Mouse (Mus musculus): ENCODE results near the gene Ppp2r1a. TPM values are rescaled to one million over a fixed set of nuclear protein-coding genes. Genes with fewer than 3 reads are reported as not detected.
A peak's percentile ranks its signal among the peaks of the same experiment; 100 is the strongest.

Ppp2r1a gene
- polyA plus RNA-seq (2015; fragmentation: Nextera tagmentation; extraction: Ambion mirVana): 111 and 115 TPM in 2 replicates

DNA sequence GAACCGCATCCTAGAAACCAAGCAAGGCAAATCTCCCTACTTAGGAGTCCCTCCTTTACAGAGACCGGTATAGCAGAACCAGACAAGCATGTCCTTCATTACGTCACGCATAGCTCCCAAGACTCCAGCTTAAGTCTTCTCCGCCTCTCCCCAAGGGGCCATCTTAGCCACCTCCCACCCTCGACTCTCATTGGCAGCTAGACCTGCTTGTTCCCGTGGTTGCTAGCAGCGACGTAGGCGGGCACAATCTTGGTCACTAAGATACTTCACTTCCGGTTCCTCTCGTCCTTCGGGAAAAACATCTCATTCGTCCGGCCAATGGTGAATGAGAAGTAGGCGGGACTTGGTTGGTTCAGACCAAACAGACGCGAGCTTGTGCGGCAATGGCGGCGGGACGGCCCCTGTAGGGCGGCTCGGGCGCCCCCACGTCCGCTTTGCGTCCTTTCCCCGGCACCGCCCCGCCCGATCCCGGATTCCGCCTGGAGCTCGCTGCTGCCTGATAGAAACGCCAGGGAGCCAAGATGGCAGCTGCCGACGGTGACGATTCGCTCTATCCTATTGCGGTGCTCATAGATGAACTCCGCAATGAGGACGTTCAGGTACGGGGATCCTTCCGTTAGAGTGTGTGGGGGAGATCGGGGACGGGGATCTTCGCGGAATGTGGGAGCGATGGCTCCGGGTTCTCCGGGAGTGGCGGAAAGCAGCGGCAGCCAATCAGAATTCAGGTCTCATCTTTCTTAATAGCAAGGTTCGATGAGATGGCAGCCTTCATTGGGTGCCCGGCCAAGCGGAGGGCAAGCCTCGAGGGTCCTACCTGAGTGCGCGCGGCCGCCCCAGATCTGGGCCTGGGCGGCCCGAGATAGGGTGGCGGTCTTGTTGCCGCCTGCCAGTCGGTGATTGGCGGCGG is at the start of gene Ppp2r1a:
Gene Ppp2r1a (plus strand): TSS at position 327 of the 907 bp plus-strand sequence.
- WGBS (ENCODE audit: insufficient replicate concordance): under 1% methylated on average over 69 of the region's 69 CpGs
- Histone ChIP-seq H3K4me2 (peak within 1 kb of the TSS; percentile 91), H3K9me3 (replicated peaks) (no peaks in the 10 kb centered on the region), H3K9ac (peak within 1 kb of the TSS; percentile 87), H3K36me3 (no peaks in the 10 kb centered on the region), H3K27ac (peak within 1 kb of the TSS; percentile 92), H3K4me1 (replicated peaks) (peaks cover 34% of the 10 kb centered on the region), H3K27me3 (no peaks in the 10 kb centered on the region), H3K4me3 (replicated peaks) (peak within 1 kb of the TSS; percentile 86)
- DNase-seq: peak; percentile 98
- peak; percentile 97 for ATAC-seq (ENCODE audit: low read depth)

DNA sequence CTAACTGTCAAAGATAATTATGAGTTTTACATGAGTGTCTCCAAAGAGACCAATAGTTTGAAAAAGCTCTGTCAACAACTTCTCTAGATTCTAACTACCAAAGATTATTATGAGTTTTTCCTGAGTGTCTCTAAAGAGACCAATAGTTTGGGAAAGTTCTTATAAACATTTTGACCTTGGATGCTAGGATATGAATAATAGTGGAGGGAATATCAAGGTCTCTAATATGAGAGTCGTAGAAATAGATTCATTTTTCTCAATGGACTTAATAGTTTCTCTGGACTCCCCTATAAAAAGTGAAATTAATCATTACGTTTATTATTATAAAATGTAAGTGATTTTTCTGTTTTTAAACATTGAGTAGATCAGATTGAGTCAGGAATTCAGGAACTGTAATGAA is 40.1 kb upstream of the Ppp2r1a start, which contains the start of gene Vmn1r231:
Gene Vmn1r231 (minus strand): TSS at position 101 of the 400 bp plus-strand sequence.
- H3K4me2 ChIP-seq: no peak within 1 kb of the TSS
- H3K9me3 ChIP-seq (replicated peaks): no peaks in the 10 kb centered on the region
- no peak within 1 kb of the TSS for H3K4me3 ChIP-seq (replicated peaks)
- DNase-seq (no peak), ATAC-seq (ENCODE audit: low read depth) (no peak)
- H3K9ac ChIP-seq: no peak within 1 kb of the TSS
- no peaks in the 10 kb centered on the region for H3K27me3 ChIP-seq
- WGBS (ENCODE audit: insufficient replicate concordance): 33% methylated on average over 2 of the region's 2 CpGs
- H3K36me3 ChIP-seq: no peaks in the 10 kb centered on the region
- no peak within 1 kb of the TSS for H3K27ac ChIP-seq
- H3K4me1 ChIP-seq (replicated peaks): no peaks in the 10 kb centered on the region

DNA sequence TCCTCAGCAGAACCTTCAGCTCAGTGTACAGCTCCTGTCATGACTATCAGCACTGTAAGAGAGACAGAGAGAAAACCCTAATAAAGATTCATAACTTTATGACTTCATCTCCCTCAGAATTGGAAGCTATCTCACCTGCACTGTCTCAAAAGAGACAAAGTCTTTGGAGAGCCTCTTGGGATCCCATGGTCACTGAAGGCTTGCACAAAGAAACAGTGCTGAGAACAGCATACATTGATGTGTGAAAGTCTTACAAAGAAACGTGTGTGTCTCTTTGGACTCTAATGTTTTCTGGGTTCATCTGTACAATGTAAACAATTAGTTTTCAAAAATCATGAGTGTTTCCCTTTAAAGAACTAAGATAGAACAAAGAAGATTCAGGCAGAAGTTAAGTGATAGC is 25.5 kb upstream of the Ppp2r1a start, which contains the start of gene Vmn1r232:
Gene Vmn1r232 (minus strand): TSS at position 101 of the 400 bp plus-strand sequence.
- no peak within 1 kb of the TSS for H3K9ac ChIP-seq
- no peaks in the 10 kb centered on the region for H3K27me3 ChIP-seq
- no peak within 1 kb of the TSS for H3K4me3 ChIP-seq (replicated peaks)
- no peak for DNase-seq
- WGBS (ENCODE audit: insufficient replicate concordance): 40% methylated on average over 1 of the region's 1 CpGs
- no peak for ATAC-seq (ENCODE audit: low read depth)
- H3K27ac ChIP-seq: no peak within 1 kb of the TSS
- H3K4me2 ChIP-seq: no peak within 1 kb of the TSS
- no peaks in the 10 kb centered on the region for H3K4me1 ChIP-seq (replicated peaks)
- no peaks in the 10 kb centered on the region for H3K36me3 ChIP-seq
- no peaks in the 10 kb centered on the region for H3K9me3 ChIP-seq (replicated peaks)

DNA sequence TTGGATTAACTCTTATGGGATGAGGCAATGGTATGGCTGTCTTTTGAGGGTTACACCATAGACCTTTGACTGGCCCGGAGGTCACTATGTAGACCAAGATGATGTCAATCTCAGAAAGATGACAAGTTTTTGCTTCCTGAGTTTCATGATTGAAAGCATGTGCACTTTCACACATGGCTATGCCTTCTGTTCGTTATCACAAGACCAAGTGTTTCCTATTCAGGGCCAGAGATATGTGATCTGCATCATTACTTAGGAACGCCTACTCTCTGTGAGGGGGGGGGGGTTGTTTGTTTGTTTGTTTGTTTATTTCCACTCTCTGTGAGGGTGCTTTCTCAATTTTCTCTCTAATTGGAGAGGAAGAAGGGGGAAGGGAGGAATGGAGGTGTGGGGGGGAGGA is 885 bp upstream of the Ppp2r1a start:
- peaks cover 34% of the 10 kb centered on the region for H3K4me1 ChIP-seq (replicated peaks)
- no peaks in the 10 kb centered on the region for H3K36me3 ChIP-seq
- ATAC-seq (ENCODE audit: low read depth) (no peak), DNase-seq (no peak)
- no peaks in the 10 kb centered on the region for H3K27me3 ChIP-seq
- peak overlapping the region; percentile 72 for H3K9ac ChIP-seq
- peak overlapping the region; percentile 86 for H3K4me3 ChIP-seq (replicated peaks)
- no peaks in the 10 kb centered on the region for H3K9me3 ChIP-seq (replicated peaks)
- 40% methylated on average over 3 of the region's 3 CpGs for WGBS (ENCODE audit: insufficient replicate concordance)
- H3K4me2 ChIP-seq: peak overlapping the region; percentile 76
- H3K27ac ChIP-seq: peak overlapping the region; percentile 76

DNA sequence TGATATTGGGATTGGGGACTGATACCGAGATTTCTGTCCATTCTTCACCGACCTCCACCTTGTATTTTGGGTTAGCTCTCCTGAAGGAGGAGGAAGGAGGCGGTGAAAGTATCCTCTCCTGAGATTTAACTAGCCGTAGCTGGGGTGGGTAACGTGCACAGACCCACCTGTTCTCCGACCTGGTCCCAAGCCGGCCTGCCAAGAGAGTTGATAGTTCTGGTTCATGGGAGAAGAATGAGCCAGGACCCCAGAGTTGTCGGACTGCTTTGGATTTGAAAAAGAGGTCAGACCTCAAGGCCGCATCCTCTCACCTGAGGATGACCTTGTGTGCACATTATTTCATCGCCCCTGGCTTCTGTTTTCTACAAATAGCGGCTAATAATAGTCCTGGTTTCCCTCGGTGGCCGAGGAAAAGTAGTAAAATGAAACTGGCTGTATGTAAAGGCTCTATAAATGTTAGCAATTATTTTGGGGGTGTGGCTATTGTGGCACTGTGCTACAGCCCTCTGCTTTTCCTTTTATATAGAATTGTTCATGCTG is 985 bp downstream of the Ppp2r1a start:
- DNase-seq (peak; percentile 11), ATAC-seq (ENCODE audit: low read depth) (no peak)
- H3K9ac ChIP-seq: peak overlapping the region; percentile 87
- H3K4me2 ChIP-seq: peak overlapping the region; percentile 91
- H3K36me3 ChIP-seq: peaks cover 2% of the 10 kb centered on the region; the same call in 1 of the 2 replicates
- peaks cover 34% of the 10 kb centered on the region for H3K4me1 ChIP-seq (replicated peaks)
- H3K9me3 ChIP-seq (replicated peaks): no peaks in the 10 kb centered on the region
- peak overlapping the region; percentile 92 for H3K27ac ChIP-seq
- WGBS (ENCODE audit: insufficient replicate concordance): under 1% methylated on average over 13 of the region's 13 CpGs
- H3K27me3 ChIP-seq: no peaks in the 10 kb centered on the region
- H3K4me3 ChIP-seq (replicated peaks): peak overlapping the region; percentile 86

DNA sequence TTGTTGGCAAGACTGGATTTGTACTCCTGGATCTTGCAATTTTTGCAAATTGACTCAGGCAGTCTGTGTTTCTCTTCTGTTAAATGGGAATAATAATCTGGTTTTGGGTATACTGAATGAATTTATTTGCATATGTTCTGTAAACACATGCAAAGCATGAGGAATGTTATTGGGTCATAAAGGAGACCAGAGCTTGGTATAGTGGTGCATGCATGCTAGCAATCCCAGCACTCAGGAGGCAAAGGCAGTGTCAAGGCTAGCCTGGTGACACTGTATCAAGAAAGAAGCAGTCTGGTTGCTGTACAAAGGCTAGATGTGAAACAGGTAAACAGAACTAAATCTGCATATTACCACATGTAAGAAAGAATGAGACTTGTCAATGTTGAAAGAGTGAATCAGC is 1.5 kb downstream of the Ppp2r1a start:
- no peaks in the 10 kb centered on the region for H3K27me3 ChIP-seq
- DNase-seq: no peak
- peaks cover 6% of the 10 kb centered on the region for H3K36me3 ChIP-seq
- H3K4me3 ChIP-seq (replicated peaks): peak overlapping the region; percentile 86
- no peaks in the 10 kb centered on the region for H3K9me3 ChIP-seq (replicated peaks)
- H3K9ac ChIP-seq: peak overlapping the region; percentile 87
- H3K4me2 ChIP-seq: peak overlapping the region; percentile 91
- peaks cover 34% of the 10 kb centered on the region for H3K4me1 ChIP-seq (replicated peaks)
- ATAC-seq (ENCODE audit: low read depth): no peak
- H3K27ac ChIP-seq: no peak overlapping the region

DNA sequence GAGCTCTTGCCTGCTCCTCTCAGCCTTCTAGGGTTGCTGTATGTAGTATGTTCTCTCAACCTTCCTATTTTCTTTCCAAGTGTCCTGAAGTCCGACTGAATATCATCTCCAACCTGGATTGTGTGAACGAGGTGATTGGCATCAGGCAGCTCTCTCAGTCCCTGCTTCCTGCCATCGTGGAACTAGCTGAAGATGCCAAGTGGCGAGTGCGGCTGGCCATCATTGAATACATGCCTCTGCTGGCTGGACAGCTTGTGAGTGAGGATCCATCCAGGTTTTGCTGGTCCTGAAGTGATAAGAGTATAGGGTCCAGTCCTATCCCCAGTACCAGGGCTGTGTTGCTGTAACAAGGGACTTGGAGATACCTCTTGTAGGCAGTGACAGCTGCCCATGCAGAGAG is 15.3 kb downstream of the Ppp2r1a start:
- DNase-seq (no peak), ATAC-seq (ENCODE audit: low read depth) (no peak)
- H3K36me3 ChIP-seq: peaks cover 99% of the 10 kb centered on the region
- H3K27me3 ChIP-seq: no peaks in the 10 kb centered on the region
- H3K27ac ChIP-seq: no peak overlapping the region
- WGBS (ENCODE audit: insufficient replicate concordance): 81% methylated on average over 5 of the region's 5 CpGs
- H3K4me2 ChIP-seq: no peak overlapping the region
- no peak overlapping the region for H3K4me3 ChIP-seq (replicated peaks)
- no peaks in the 10 kb centered on the region for H3K9me3 ChIP-seq (replicated peaks)
- no peaks in the 10 kb centered on the region for H3K4me1 ChIP-seq (replicated peaks)
- no peak overlapping the region for H3K9ac ChIP-seq

DNA sequence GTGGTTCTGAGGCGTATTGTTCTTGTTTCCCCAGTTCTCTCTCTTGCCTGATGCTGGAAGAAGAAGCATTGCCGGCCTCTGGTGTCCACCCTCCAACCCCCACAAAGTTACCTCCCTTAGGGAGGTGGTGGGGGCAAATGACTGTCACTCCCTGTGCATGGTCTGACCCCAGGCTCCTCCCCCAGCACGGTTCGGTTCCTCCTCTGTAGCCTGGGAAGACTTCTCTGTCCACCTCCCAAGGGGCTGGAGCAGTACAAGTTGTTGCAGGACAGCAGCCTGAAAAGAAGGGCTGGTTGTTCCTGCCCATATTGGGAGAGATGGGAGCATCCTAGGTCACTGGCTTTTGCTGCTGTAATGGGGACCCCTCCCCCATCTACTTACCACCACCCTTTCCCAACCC is 20.3 kb downstream of the Ppp2r1a start:
- no peaks in the 10 kb centered on the region for H3K9me3 ChIP-seq (replicated peaks)
- no peaks in the 10 kb centered on the region for H3K4me1 ChIP-seq (replicated peaks)
- no peak overlapping the region for H3K27ac ChIP-seq
- no peak overlapping the region for H3K4me2 ChIP-seq
- 81% methylated on average over 4 of the region's 4 CpGs for WGBS (ENCODE audit: insufficient replicate concordance)
- H3K9ac ChIP-seq: no peak overlapping the region
- H3K36me3 ChIP-seq: peaks cover 91% of the 10 kb centered on the region
- ATAC-seq (ENCODE audit: low read depth) (no peak), DNase-seq (no peak)
- H3K4me3 ChIP-seq (replicated peaks): no peak overlapping the region
- no peaks in the 10 kb centered on the region for H3K27me3 ChIP-seq

DNA sequence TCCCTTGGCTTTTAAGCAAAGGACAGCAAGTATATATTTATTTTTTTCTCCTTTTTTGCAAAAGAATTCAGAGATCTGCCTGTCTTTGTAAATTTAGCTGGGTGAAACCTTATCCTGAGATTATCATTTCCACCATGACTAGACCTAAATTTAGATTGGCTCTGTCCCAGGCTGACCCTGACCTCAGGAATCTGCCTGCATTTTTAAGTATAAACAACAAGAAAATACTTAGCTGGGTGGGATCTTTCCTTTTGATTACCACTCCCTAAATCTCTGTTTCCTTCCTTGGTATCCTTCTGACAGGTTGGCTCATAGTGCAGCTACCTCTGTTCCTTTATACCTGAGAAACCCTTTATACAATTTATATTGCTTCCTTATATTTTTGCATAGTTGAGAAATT is 21.6 kb downstream of the Ppp2r1a start:
- H3K27me3 ChIP-seq: no peaks in the 10 kb centered on the region
- ATAC-seq (ENCODE audit: low read depth) (no peak), DNase-seq (no peak)
- H3K4me1 ChIP-seq (replicated peaks): no peaks in the 10 kb centered on the region
- H3K9me3 ChIP-seq (replicated peaks): no peaks in the 10 kb centered on the region
- no peak overlapping the region for H3K27ac ChIP-seq
- no peak overlapping the region for H3K4me2 ChIP-seq
- no peak overlapping the region for H3K9ac ChIP-seq
- no peak overlapping the region for H3K4me3 ChIP-seq (replicated peaks)
- H3K36me3 ChIP-seq: peaks cover 78% of the 10 kb centered on the region

DNA sequence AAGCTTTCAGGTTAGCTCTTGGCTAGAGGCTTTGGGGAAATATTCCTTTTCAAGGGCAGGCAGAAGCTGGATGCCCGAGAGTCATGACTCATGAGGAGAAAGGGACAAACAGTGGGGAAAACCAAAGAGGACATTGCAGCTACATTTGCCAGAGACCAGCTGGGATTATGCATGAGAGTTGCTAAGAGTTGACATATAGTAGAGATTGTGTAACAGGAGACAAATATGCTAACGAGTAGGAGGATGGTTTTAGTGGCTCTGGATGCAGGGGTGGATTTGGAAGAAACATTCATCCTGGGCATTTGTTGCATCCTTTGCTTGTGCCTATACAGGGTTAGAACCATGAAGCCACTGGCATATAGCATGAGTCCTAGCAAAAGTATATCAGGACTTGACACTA is 48.6 kb downstream of the Ppp2r1a start:
- WGBS (ENCODE audit: insufficient replicate concordance): 54% methylated on average over 2 of the region's 2 CpGs
- H3K9me3 ChIP-seq (replicated peaks): no peaks in the 10 kb centered on the region
- no peak overlapping the region for H3K27ac ChIP-seq
- ATAC-seq (ENCODE audit: low read depth): no peak
- no peak overlapping the region for H3K4me3 ChIP-seq (replicated peaks)
- DNase-seq: no peak
- no peak overlapping the region for H3K9ac ChIP-seq
- no peaks in the 10 kb centered on the region for H3K36me3 ChIP-seq
- no peak overlapping the region for H3K4me2 ChIP-seq
- no peaks in the 10 kb centered on the region for H3K4me1 ChIP-seq (replicated peaks)
- H3K27me3 ChIP-seq: no peaks in the 10 kb centered on the region

DNA sequence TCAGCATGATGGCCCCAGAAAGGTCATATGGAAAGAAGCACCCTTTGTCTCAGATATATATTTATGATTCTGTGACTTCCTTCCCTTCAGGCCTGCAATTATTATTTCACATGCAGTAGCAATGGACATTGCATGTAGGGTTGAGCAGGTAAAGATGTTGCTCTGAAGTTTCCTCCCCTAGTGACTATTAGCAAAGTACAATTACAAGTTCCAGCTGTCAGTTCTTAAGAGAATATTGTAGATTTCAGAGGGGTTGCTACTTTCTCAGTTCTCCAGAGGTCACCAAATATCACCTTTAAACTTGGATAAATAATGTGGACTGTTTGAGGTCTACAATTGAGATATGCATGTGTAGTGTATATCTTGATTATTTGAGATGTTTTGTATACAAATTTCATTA is 51.3 kb downstream of the Ppp2r1a start, which contains the start of gene Vmn1r233:
Gene Vmn1r233 (minus strand): TSS at position 101 of the 400 bp plus-strand sequence.
- no peak for ATAC-seq (ENCODE audit: low read depth)

More for the DNA sequence above, 51.3 kb downstream of the Ppp2r1a start, which contains the start of gene Vmn1r233:
- Histone ChIP-seq H3K4me2 (no peak within 1 kb of the TSS), H3K9ac (no peak within 1 kb of the TSS), H3K27me3 (0 out of 2 replicates have a peak, but pooled peaks cover 3% of the 10 kb centered on the region), H3K36me3 (no peaks in the 10 kb centered on the region), H3K9me3 (replicated peaks) (no peaks in the 10 kb centered on the region), H3K4me3 (replicated peaks) (no peak within 1 kb of the TSS), H3K27ac (no peak within 1 kb of the TSS), H3K4me1 (replicated peaks) (no peaks in the 10 kb centered on the region)
- no peak for DNase-seq

Measured in liver, embryonic 13.5 days (tissue).